9 mouse cellular contexts compared by ENCODE assay signal in the genomic region with DNA sequence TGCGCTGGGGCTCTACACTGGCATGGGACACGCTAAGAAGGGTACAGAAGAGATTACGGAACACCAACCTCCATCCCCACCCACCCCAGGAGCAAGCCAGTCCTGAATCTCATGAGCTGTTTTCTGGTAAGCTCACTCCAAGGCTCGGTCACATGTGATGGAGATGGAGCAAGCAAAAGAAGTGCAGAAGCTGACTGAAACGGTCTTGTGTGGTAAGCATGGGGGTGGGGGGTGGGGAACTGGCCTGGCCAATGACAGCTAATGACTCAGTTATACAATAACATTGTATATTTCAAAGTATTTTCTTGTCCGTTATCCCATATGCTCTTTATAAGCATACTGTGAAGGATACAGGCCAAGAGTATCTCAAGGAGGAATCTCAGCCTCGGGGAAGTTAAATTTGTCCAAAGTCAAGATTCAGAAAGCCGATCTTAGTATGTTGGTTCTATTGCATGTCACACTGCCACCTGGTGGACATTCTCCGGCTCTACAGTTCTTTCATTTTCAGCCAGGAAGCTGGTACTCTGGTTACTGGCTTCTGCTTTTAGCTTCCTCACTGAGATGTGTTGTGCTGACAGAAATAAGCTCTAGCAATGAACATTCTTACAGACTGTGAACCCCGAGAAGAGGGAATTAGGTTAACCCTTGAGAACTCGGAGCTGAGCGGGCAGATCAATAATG. TPM values are rescaled to one million over a fixed set of nuclear protein-coding genes. Genes with fewer than 3 reads are reported as not detected.
DNase-seq lines count a peak whose midpoint lies in the region; ATAC-seq and TF ChIP-seq lines count a peak whose summit lies in the region.
"Had no signal": no experiment of that assay in that cellular context is flagged by ENCODE, and none has a peak within 500 bp of the region (broad histone marks: within the 10 kb centered on the region; RNA-seq: fewer than 3 reads in every experiment).

No protein-coding gene starts in this region.

- H3K4me3 ChIP-seq in embryonic facial prominence, embryonic 11.5 days (ENCODE audit: low read depth, low read length), result no peak overlapping the region
- H3K4me3 ChIP-seq in hindbrain, embryonic 10.5 days, result peak overlapping the region; percentile 30
- no peak overlapping the region for H3K4me3 ChIP-seq in limb, embryonic 13.5 days
- no peak overlapping the region for H3K4me3 ChIP-seq in midbrain, embryonic 14.5 days (replicated peaks; ENCODE audit: low read depth, low read length)
- no peak overlapping the region for H3K4me3 ChIP-seq in stomach, postnatal 0 days (ENCODE audit: low read depth, low read length)

- no peak overlapping the region for H3K4me2 ChIP-seq in embryonic facial prominence, embryonic 11.5 days (ENCODE audit: low read depth, low read length)
- peak overlapping the region; percentile 38 for H3K4me2 ChIP-seq in limb, embryonic 13.5 days (replicated peaks)
- H3K4me2 ChIP-seq in midbrain, embryonic 14.5 days (ENCODE audit: low read length), result peak overlapping the region; percentile 28
- 0 out of 2 replicates have a peak overlapping the region, but pooled peaks have one; percentile 18 for H3K4me2 ChIP-seq in stomach, postnatal 0 days (replicated peaks; ENCODE audit: low read depth)

- peak; percentile 92 for TF ChIP-seq CTCF in stomach, postnatal 0 days (IDR thresholded peaks at IDR 0.05; ENCODE audit: low read depth)

- 0 out of 2 replicates have a peak, but pooled peaks cover 2% of the 10 kb centered on the region for H3K27me3 ChIP-seq in embryonic facial prominence, embryonic 11.5 days (ENCODE audit: control insufficient read depth, insufficient read depth, low read length)
- H3K27me3 ChIP-seq in hindbrain, embryonic 10.5 days (ENCODE audit: insufficient read depth, poor library complexity, severe bottlenecking), result no peaks in the 10 kb centered on the region
- H3K27me3 ChIP-seq in limb, embryonic 13.5 days, result no peaks in the 10 kb centered on the region
- H3K27me3 ChIP-seq in midbrain, embryonic 14.5 days (ENCODE audit: control insufficient read depth, insufficient read depth, low read length), result no peaks in the 10 kb centered on the region
- H3K27me3 ChIP-seq in stomach, postnatal 0 days (ENCODE audit: control insufficient read depth, insufficient read depth, low read length), result no peaks in the 10 kb centered on the region

- 14% methylated on average over 12 of the region's 12 CpGs for WGBS in embryonic facial prominence, embryonic 11.5 days
- 15% methylated on average over 12 of the region's 12 CpGs for WGBS in hindbrain, embryonic 10.5 days
- 15% methylated on average over 12 of the region's 12 CpGs for WGBS in limb, embryonic 13.5 days
- WGBS in midbrain, embryonic 14.5 days, result 14% methylated on average over 12 of the region's 12 CpGs
- 20% methylated on average over 12 of the region's 12 CpGs for WGBS in stomach, postnatal 0 days

- no peak for TF ChIP-seq EP300 in stomach, postnatal 0 days (optimal IDR thresholded peaks at IDR 0.05)

- no peaks in the 10 kb centered on the region for H3K4me1 ChIP-seq in embryonic facial prominence, embryonic 11.5 days (ENCODE audit: control insufficient read depth, insufficient read depth, low read length)
- H3K4me1 ChIP-seq in hindbrain, embryonic 10.5 days (replicated peaks), result peaks cover 8% of the 10 kb centered on the region
- H3K4me1 ChIP-seq in limb, embryonic 13.5 days, result peaks cover 4% of the 10 kb centered on the region; the same call in 1 of the 2 replicates
- no peaks in the 10 kb centered on the region for H3K4me1 ChIP-seq in midbrain, embryonic 14.5 days (ENCODE audit: control insufficient read depth, insufficient read depth, low read length)
- H3K4me1 ChIP-seq in stomach, postnatal 0 days (replicated peaks; ENCODE audit: control insufficient read depth, insufficient read depth), result no peaks in the 10 kb centered on the region

- H3K36me3 ChIP-seq in embryonic facial prominence, embryonic 11.5 days (replicated peaks; ENCODE audit: control insufficient read depth, insufficient read depth, low read depth, low read length), result no peaks in the 10 kb centered on the region
- H3K36me3 ChIP-seq in hindbrain, embryonic 10.5 days, result no peaks in the 10 kb centered on the region; the same call in 1 of the 2 replicates
- H3K36me3 ChIP-seq in limb, embryonic 13.5 days, result no peaks in the 10 kb centered on the region
- H3K36me3 ChIP-seq in midbrain, embryonic 14.5 days (ENCODE audit: control insufficient read depth, insufficient read depth, low read length), result no peaks in the 10 kb centered on the region
- no peaks in the 10 kb centered on the region for H3K36me3 ChIP-seq in stomach, postnatal 0 days (ENCODE audit: control insufficient read depth, insufficient read depth, low read length)

- H3K9me3 ChIP-seq in embryonic facial prominence, embryonic 11.5 days (replicated peaks; ENCODE audit: control insufficient read depth, low read length), result no peaks in the 10 kb centered on the region
- no peaks in the 10 kb centered on the region for H3K9me3 ChIP-seq in hindbrain, embryonic 10.5 days
- no peaks in the 10 kb centered on the region for H3K9me3 ChIP-seq in limb, embryonic 13.5 days
- no peaks in the 10 kb centered on the region for H3K9me3 ChIP-seq in midbrain, embryonic 14.5 days (ENCODE audit: control insufficient read depth, low read length)
- no peaks in the 10 kb centered on the region for H3K9me3 ChIP-seq in stomach, postnatal 0 days (ENCODE audit: control insufficient read depth, low read length)

- no peak overlapping the region for H3K9ac ChIP-seq in embryonic facial prominence, embryonic 11.5 days (replicated peaks; ENCODE audit: low read length)
- H3K9ac ChIP-seq in limb, embryonic 13.5 days, result no peak overlapping the region
- H3K9ac ChIP-seq in midbrain, embryonic 14.5 days (replicated peaks; ENCODE audit: low read length), result no peak overlapping the region
- peak overlapping the region; percentile 13; the same call in 1 of the 2 replicates for H3K9ac ChIP-seq in stomach, postnatal 0 days (ENCODE audit: low read length)

- peak; percentile 52 for DNase-seq in adrenal gland, postnatal 14 days
- DNase-seq in adrenal gland, adult 8-10 months, result no peak
- DNase-seq in Muller cell, postnatal 12 days (ENCODE audit: inconsistent ontology term), result peak; percentile 24
- peak; percentile 80 for DNase-seq in embryonic facial prominence, embryonic 11.5 days (ENCODE audit: low spot score)
- peak; percentile 59 for DNase-seq in hindbrain, embryonic 10.5 days (ENCODE audit: low spot score)
- DNase-seq in midbrain, embryonic 14.5 days, result peak; percentile 91
- DNase-seq in stomach, postnatal 0 days (ENCODE audit: low spot score), result peak; percentile 52

- H3K27ac ChIP-seq in embryonic facial prominence, embryonic 11.5 days (replicated peaks; ENCODE audit: low read depth, low read length), result no peak overlapping the region
- H3K27ac ChIP-seq in hindbrain, embryonic 10.5 days, result no peak overlapping the region
- H3K27ac ChIP-seq in limb, embryonic 13.5 days, result no peak overlapping the region
- no peak overlapping the region for H3K27ac ChIP-seq in midbrain, embryonic 14.5 days (replicated peaks; ENCODE audit: low read depth, low read length)
- H3K27ac ChIP-seq in stomach, postnatal 0 days (replicated peaks), result no peak overlapping the region

- no peak for ATAC-seq in embryonic facial prominence, embryonic 11.5 days (replicated peaks; ENCODE audit: insufficient number of reproducible peaks, low FRiP score, low TSS enrichment, low read depth)
- no peak for ATAC-seq in limb, embryonic 13.5 days (ENCODE audit: low FRiP score, low read depth)
- ATAC-seq in midbrain, embryonic 14.5 days (ENCODE audit: low FRiP score, low TSS enrichment), result peak; percentile 24; the same call in 1 of the 2 replicates
- no peak; the same call in 1 of the 2 replicates for ATAC-seq in stomach, postnatal 0 days (ENCODE audit: low FRiP score, low TSS enrichment)

RNA-seq across cellular contexts. Expression of gene 1700022I11Rik, which starts 4.2 kb away (rescaled TPM):
- total RNA-seq in adrenal gland, postnatal 14 days (2021), result not detected in 2 replicates
- not detected for total RNA-seq in adrenal gland, adult 8-10 months (2022)
- polyA plus RNA-seq in embryonic facial prominence, embryonic 11.5 days (2014; fragmentation: Nextera tagmentation; extraction: Ambion mirVana), result 0.70 and 0.76 TPM in 2 replicates
- polyA plus RNA-seq in hindbrain, embryonic 10.5 days (2016; fragmentation: Nextera tagmentation; extraction: Ambion mirVana), result 0.75 and 0.95 TPM in 2 replicates
- polyA plus RNA-seq in limb, embryonic 13.5 days (2015; fragmentation: Nextera tagmentation; extraction: Ambion mirVana), result 0.78 and 1.1 TPM in 2 replicates
- polyA plus RNA-seq in midbrain, embryonic 14.5 days (2014; fragmentation: Nextera tagmentation; extraction: Ambion mirVana), result 0.38 and 0.80 TPM in 2 replicates
- polyA plus RNA-seq in stomach, postnatal 0 days (2015; fragmentation: Nextera tagmentation; extraction: Ambion mirVana), result 0.41 and 0.46 TPM in 2 replicates
- total RNA-seq: layer of hippocampus, postnatal 14 days had no signal

RNA-seq across cellular contexts. Expression of gene Dnajb5, which starts 15.6 kb away (rescaled TPM):
- 17.6 and 18.4 TPM in 2 replicates for total RNA-seq in adrenal gland, postnatal 14 days (2021)
- 10 to 100 TPM; 12.9 to 20.5 (median 18.2) TPM for total RNA-seq in adrenal gland, adult 8-10 months (2022)
- polyA plus RNA-seq in embryonic facial prominence, embryonic 11.5 days (2014; fragmentation: Nextera tagmentation; extraction: Ambion mirVana), result 8.6 and 9.7 TPM in 2 replicates
- 14.0 and 17.6 TPM in 2 replicates for polyA plus RNA-seq in hindbrain, embryonic 10.5 days (2016; fragmentation: Nextera tagmentation; extraction: Ambion mirVana)
- polyA plus RNA-seq in limb, embryonic 13.5 days (2015; fragmentation: Nextera tagmentation; extraction: Ambion mirVana), result 8.9 and 9.0 TPM in 2 replicates
- polyA plus RNA-seq in midbrain, embryonic 14.5 days (2014; fragmentation: Nextera tagmentation; extraction: Ambion mirVana), result 45.0 and 88.7 TPM in 2 replicates
- polyA plus RNA-seq in stomach, postnatal 0 days (2015; fragmentation: Nextera tagmentation; extraction: Ambion mirVana), result 9.0 and 9.4 TPM in 2 replicates

RNA-seq across cellular contexts. Expression of gene Vcp, which starts 35.1 kb away (rescaled TPM):
- 265 and 269 TPM in 2 replicates for total RNA-seq in adrenal gland, postnatal 14 days (2021)
- 100 to 1,000 TPM; 290 to 420 (median 339) TPM for total RNA-seq in adrenal gland, adult 8-10 months (2022)
- 686 and 688 TPM in 2 replicates for polyA plus RNA-seq in embryonic facial prominence, embryonic 11.5 days (2014; fragmentation: Nextera tagmentation; extraction: Ambion mirVana)
- 600 and 640 TPM in 2 replicates for polyA plus RNA-seq in hindbrain, embryonic 10.5 days (2016; fragmentation: Nextera tagmentation; extraction: Ambion mirVana)
- polyA plus RNA-seq in limb, embryonic 13.5 days (2015; fragmentation: Nextera tagmentation; extraction: Ambion mirVana), result 598 and 608 TPM in 2 replicates
- 378 and 531 TPM in 2 replicates for polyA plus RNA-seq in midbrain, embryonic 14.5 days (2014; fragmentation: Nextera tagmentation; extraction: Ambion mirVana)
- polyA plus RNA-seq in stomach, postnatal 0 days (2015; fragmentation: Nextera tagmentation; extraction: Ambion mirVana), result 280 and 282 TPM in 2 replicates

RNA-seq across cellular contexts. Expression of gene Fancg, which starts 45.1 kb away (rescaled TPM):
- total RNA-seq in adrenal gland, postnatal 14 days (2021), result 8.7 and 10.2 TPM in 2 replicates
- total RNA-seq in adrenal gland, adult 8-10 months (2022), result 10 to 100 TPM in 2 of 4 experiments, 1 to 10 TPM in 2; 8.0 to 17.8 (median 12.5) TPM
- 19.7 and 22.7 TPM in 2 replicates for polyA plus RNA-seq in embryonic facial prominence, embryonic 11.5 days (2014; fragmentation: Nextera tagmentation; extraction: Ambion mirVana)
- 23.2 and 25.5 TPM in 2 replicates for polyA plus RNA-seq in hindbrain, embryonic 10.5 days (2016; fragmentation: Nextera tagmentation; extraction: Ambion mirVana)
- polyA plus RNA-seq in limb, embryonic 13.5 days (2015; fragmentation: Nextera tagmentation; extraction: Ambion mirVana), result 19.5 and 20.7 TPM in 2 replicates
- polyA plus RNA-seq in midbrain, embryonic 14.5 days (2014; fragmentation: Nextera tagmentation; extraction: Ambion mirVana), result 17.4 and 20.4 TPM in 2 replicates
- polyA plus RNA-seq in stomach, postnatal 0 days (2015; fragmentation: Nextera tagmentation; extraction: Ambion mirVana), result 7.0 and 7.7 TPM in 2 replicates

RNA-seq across cellular contexts. Expression of gene Phf24, which starts 48.7 kb away (rescaled TPM):
- 0.56 and 3.8 TPM in 2 replicates for total RNA-seq in adrenal gland, postnatal 14 days (2021)
- total RNA-seq in adrenal gland, adult 8-10 months (2022), result 1 to 10 TPM; 3.1 to 4.5 (median 3.8) TPM
- 0.43 and 0.80 TPM in 2 replicates for polyA plus RNA-seq in embryonic facial prominence, embryonic 11.5 days (2014; fragmentation: Nextera tagmentation; extraction: Ambion mirVana)
- 1.6 and 2.5 TPM in 2 replicates for polyA plus RNA-seq in hindbrain, embryonic 10.5 days (2016; fragmentation: Nextera tagmentation; extraction: Ambion mirVana)
- 0.79 and 0.94 TPM in 2 replicates for polyA plus RNA-seq in limb, embryonic 13.5 days (2015; fragmentation: Nextera tagmentation; extraction: Ambion mirVana)
- 33.2 and 33.9 TPM in 2 replicates for polyA plus RNA-seq in midbrain, embryonic 14.5 days (2014; fragmentation: Nextera tagmentation; extraction: Ambion mirVana)
- polyA plus RNA-seq in stomach, postnatal 0 days (2015; fragmentation: Nextera tagmentation; extraction: Ambion mirVana), result 6.1 and 6.5 TPM in 2 replicates
